Mouse (Mus musculus): ENCODE data around the gene 1700001O22Rik.

The 1700001O22Rik gene

GRCm38 (mm10) chr2:30803604-30804003, at the start of gene 1700001O22Rik:
Gene 1700001O22Rik, minus strand, starts transcription at chr2:30803661.
- no peak for TF ChIP-seq CTCF (conservative IDR thresholded peaks at IDR 0.05; ENCODE audit: low read length)
- TF ChIP-seq NANOG (IDR thresholded peaks at IDR 0.05; ENCODE audit: borderline replicate concordance, low read length): no peak
- TF ChIP-seq POU5F1 (IDR thresholded peaks at IDR 0.05; ENCODE audit: borderline replicate concordance, low read length): no peak
- Histone ChIP-seq H3K36me3 (ENCODE audit: insufficient read depth, low read length) (no peaks in the 10 kb centered on the region), H3K4me3 (replicated peaks; ENCODE audit: low read length) (no peak within 1 kb of the TSS), H3K27me3 (ENCODE audit: insufficient read depth, low read length) (peaks cover 42% of the 10 kb centered on the region), H3K9me3 (ENCODE audit: low read length) (no peaks in the 10 kb centered on the region), H3K4me1 (replicated peaks; ENCODE audit: low read depth, low read length) (peaks cover 77% of the 10 kb centered on the region)

GRCm38 (mm10) chr2:30852771-30853313, 49.4 kb upstream of the 1700001O22Rik start:
- H3K9me3 ChIP-seq (ENCODE audit: low read length): no peaks in the 10 kb centered on the region
- TF ChIP-seq NANOG (IDR thresholded peaks at IDR 0.05; ENCODE audit: borderline replicate concordance, low read length) (no peak), CTCF (conservative IDR thresholded peaks at IDR 0.05; ENCODE audit: low read length) (no peak)
- no peaks in the 10 kb centered on the region for H3K36me3 ChIP-seq (ENCODE audit: insufficient read depth, low read length)
- peak overlapping the region; percentile 35 for H3K4me3 ChIP-seq (replicated peaks; ENCODE audit: low read length)
- H3K27me3 ChIP-seq (ENCODE audit: insufficient read depth, low read length): peaks cover 55% of the 10 kb centered on the region
- H3K4me1 ChIP-seq (replicated peaks; ENCODE audit: low read depth, low read length): peaks cover 51% of the 10 kb centered on the region

- TF ChIP-seq NANOG (IDR thresholded peaks at IDR 0.05; ENCODE audit: borderline replicate concordance, low read length): no peak
- TF ChIP-seq POU5F1 (IDR thresholded peaks at IDR 0.05; ENCODE audit: borderline replicate concordance, low read length): no peak
- no peak for TF ChIP-seq CTCF (conservative IDR thresholded peaks at IDR 0.05; ENCODE audit: low read length)
- peaks cover 67% of the 10 kb centered on the region for H3K27me3 ChIP-seq (ENCODE audit: insufficient read depth, low read length)
- H3K9me3 ChIP-seq (ENCODE audit: low read length): no peaks in the 10 kb centered on the region
- no peaks in the 10 kb centered on the region for H3K36me3 ChIP-seq (ENCODE audit: insufficient read depth, low read length)
- H3K4me1 ChIP-seq (replicated peaks; ENCODE audit: low read depth, low read length): peaks cover 64% of the 10 kb centered on the region
- no peak overlapping the region for H3K4me3 ChIP-seq (replicated peaks; ENCODE audit: low read length)
These were observed 47.1 kb upstream of the 1700001O22Rik start for GRCm38 (mm10) chr2:30850581-30850980.

- TF ChIP-seq NANOG (IDR thresholded peaks at IDR 0.05; ENCODE audit: borderline replicate concordance, low read length): no peak
- no peak for TF ChIP-seq POU5F1 (IDR thresholded peaks at IDR 0.05; ENCODE audit: borderline replicate concordance, low read length)
- no peak for TF ChIP-seq CTCF (conservative IDR thresholded peaks at IDR 0.05; ENCODE audit: low read length)
- no peak overlapping the region for H3K4me3 ChIP-seq (replicated peaks; ENCODE audit: low read length)
- H3K36me3 ChIP-seq (ENCODE audit: insufficient read depth, low read length): no peaks in the 10 kb centered on the region
- H3K4me1 ChIP-seq (replicated peaks; ENCODE audit: low read depth, low read length): peaks cover 58% of the 10 kb centered on the region
- no peaks in the 10 kb centered on the region for H3K9me3 ChIP-seq (ENCODE audit: low read length)
- peaks cover 76% of the 10 kb centered on the region for H3K27me3 ChIP-seq (ENCODE audit: insufficient read depth, low read length)
These were observed 44.7 kb upstream of the 1700001O22Rik start for GRCm38 (mm10) chr2:30848184-30848583.

- no peaks in the 10 kb centered on the region for H3K36me3 ChIP-seq (ENCODE audit: insufficient read depth, low read length)
- peaks cover 75% of the 10 kb centered on the region for H3K27me3 ChIP-seq (ENCODE audit: insufficient read depth, low read length)
- H3K4me3 ChIP-seq (replicated peaks; ENCODE audit: low read length): no peak overlapping the region
- no peaks in the 10 kb centered on the region for H3K9me3 ChIP-seq (ENCODE audit: low read length)
- H3K4me1 ChIP-seq (replicated peaks; ENCODE audit: low read depth, low read length): peaks cover 51% of the 10 kb centered on the region
- TF ChIP-seq POU5F1 (IDR thresholded peaks at IDR 0.05; ENCODE audit: borderline replicate concordance, low read length): no peak
- TF ChIP-seq CTCF (conservative IDR thresholded peaks at IDR 0.05; ENCODE audit: low read length): no peak
- TF ChIP-seq NANOG (IDR thresholded peaks at IDR 0.05; ENCODE audit: borderline replicate concordance, low read length): no peak
These were observed 43.3 kb upstream of the 1700001O22Rik start for GRCm38 (mm10) chr2:30846723-30847122.

- Histone ChIP-seq H3K4me1 (replicated peaks; ENCODE audit: low read depth, low read length) (peaks cover 46% of the 10 kb centered on the region), H3K9me3 (ENCODE audit: low read length) (no peaks in the 10 kb centered on the region), H3K36me3 (ENCODE audit: insufficient read depth, low read length) (no peaks in the 10 kb centered on the region), H3K4me3 (replicated peaks; ENCODE audit: low read length) (peak overlapping the region; percentile 82), H3K27me3 (ENCODE audit: insufficient read depth, low read length) (peaks cover 74% of the 10 kb centered on the region)
- TF ChIP-seq CTCF (conservative IDR thresholded peaks at IDR 0.05; ENCODE audit: low read length) (no peak), POU5F1 (IDR thresholded peaks at IDR 0.05; ENCODE audit: borderline replicate concordance, low read length) (no peak), NANOG (IDR thresholded peaks at IDR 0.05; ENCODE audit: borderline replicate concordance, low read length) (no peak)
These were observed 42.8 kb upstream of the 1700001O22Rik start for GRCm38 (mm10) chr2:30846236-30846635.

- Histone ChIP-seq H3K4me1 (replicated peaks; ENCODE audit: low read depth, low read length) (peaks cover 38% of the 10 kb centered on the region), H3K36me3 (ENCODE audit: insufficient read depth, low read length) (no peaks in the 10 kb centered on the region), H3K9me3 (ENCODE audit: low read length) (no peaks in the 10 kb centered on the region), H3K4me3 (replicated peaks; ENCODE audit: low read length) (peak overlapping the region; percentile 82), H3K27me3 (ENCODE audit: insufficient read depth, low read length) (peaks cover 67% of the 10 kb centered on the region)
- TF ChIP-seq POU5F1 (IDR thresholded peaks at IDR 0.05; ENCODE audit: borderline replicate concordance, low read length) (no peak), NANOG (IDR thresholded peaks at IDR 0.05; ENCODE audit: borderline replicate concordance, low read length) (no peak), CTCF (conservative IDR thresholded peaks at IDR 0.05; ENCODE audit: low read length) (no peak)
These were observed 42.0 kb upstream of the 1700001O22Rik start for GRCm38 (mm10) chr2:30845152-30846070.

- no peak for TF ChIP-seq POU5F1 (IDR thresholded peaks at IDR 0.05; ENCODE audit: borderline replicate concordance, low read length)
- no peak for TF ChIP-seq CTCF (conservative IDR thresholded peaks at IDR 0.05; ENCODE audit: low read length)
- TF ChIP-seq NANOG (IDR thresholded peaks at IDR 0.05; ENCODE audit: borderline replicate concordance, low read length): no peak
- H3K4me3 ChIP-seq (replicated peaks; ENCODE audit: low read length): no peak overlapping the region
- H3K4me1 ChIP-seq (replicated peaks; ENCODE audit: low read depth, low read length): peaks cover 35% of the 10 kb centered on the region
- no peaks in the 10 kb centered on the region for H3K9me3 ChIP-seq (ENCODE audit: low read length)
- no peaks in the 10 kb centered on the region for H3K36me3 ChIP-seq (ENCODE audit: insufficient read depth, low read length)
- H3K27me3 ChIP-seq (ENCODE audit: insufficient read depth, low read length): peaks cover 64% of the 10 kb centered on the region
These were observed 39.2 kb upstream of the 1700001O22Rik start for GRCm38 (mm10) chr2:30842615-30843014.

Data from E14TG2a.4 (cell line).